ENCODE assay signal across 9 mouse cellular contexts in genomic region chr11:119928023-119928681, GRCm38 (mm10). TPM values are rescaled to one million over a fixed set of nuclear protein-coding genes. Genes with fewer than 3 reads are reported as not detected.
DNase-seq lines count a peak whose midpoint lies in the region; ATAC-seq and TF ChIP-seq lines count a peak whose summit lies in the region.
"Had no signal": no experiment of that assay in that cellular context is flagged by ENCODE, and none has a peak within 500 bp of the region (broad histone marks: within the 10 kb centered on the region; RNA-seq: fewer than 3 reads in every experiment).

No protein-coding gene starts in this region.

- no peak for DNase-seq in left cerebral cortex, adult 2 months (ENCODE audit: extremely low spot score in 1 of 2, low spot score in 2 of 2)
- no peak for DNase-seq in left cerebral cortex, adult 11 months (ENCODE audit: low spot score)
- DNase-seq in lung, postnatal 4 days, result peak; percentile 72 to 75
- DNase-seq in thymus, adult 18-20 months, result peak; percentile 76 to 83
- DNase-seq in embryo, embryonic 10 days (ENCODE audit: low spot score), result no peak
- DNase-seq in cerebellum, adult 18-20 months, result no peak

- intact Hi-C loops in left cerebral cortex, adult 2 months (cut with DNase I), result no loop called here

- no peaks in the 10 kb centered on the region for H3K9me3 ChIP-seq in intestine, embryonic 15.5 days
- H3K9me3 ChIP-seq: limb, embryonic 15.5 days had no signal

- no peak for TF ChIP-seq CTCF in left cerebral cortex, adult 2 months (IDR thresholded peaks at IDR 0.05)

- H3K27me3 ChIP-seq in intestine, embryonic 15.5 days (replicated peaks), result no peaks in the 10 kb centered on the region
- H3K27me3 ChIP-seq: limb, embryonic 15.5 days had no signal

- no peak; the same call in 1 of the 2 replicates for ATAC-seq in intestine, embryonic 15.5 days

- H3K4me1 ChIP-seq in brown adipose tissue, adult 24 weeks (ENCODE audit: control insufficient read depth, insufficient read depth, insufficient read length, low read length), result no peaks in the 10 kb centered on the region; the same call in 1 of the 2 replicates
- peaks cover 4% of the 10 kb centered on the region; the same call in 1 of the 2 replicates for H3K4me1 ChIP-seq in intestine, embryonic 15.5 days (replicated peaks)

- WGBS in intestine, embryonic 15.5 days, result 48% methylated on average over 16 of the region's 16 CpGs

- peak overlapping the region; percentile 35 for H3K4me3 ChIP-seq in left cerebral cortex, adult 2 months
- H3K4me3 ChIP-seq in brown adipose tissue, adult 24 weeks (ENCODE audit: insufficient read depth, low read depth, low read length), result peak overlapping the region; percentile 29
- H3K4me3 ChIP-seq in intestine, embryonic 15.5 days (replicated peaks), result peak overlapping the region; percentile 19
- H3K4me3 ChIP-seq: limb, embryonic 15.5 days had no signal

- 0 out of 2 replicates have a peak overlapping the region, but pooled peaks have one; percentile 1 for H3K27ac ChIP-seq in left cerebral cortex, adult 2 months
- peak overlapping the region; percentile 8; the same call in 1 of the 2 replicates for H3K27ac ChIP-seq in brown adipose tissue, adult 24 weeks (replicated peaks; ENCODE audit: low read depth, low read length)
- no peak overlapping the region for H3K27ac ChIP-seq in intestine, embryonic 15.5 days
- H3K27ac ChIP-seq: limb, embryonic 15.5 days had no signal

- peak overlapping the region; percentile 48 for H3K4me2 ChIP-seq in intestine, embryonic 15.5 days (replicated peaks)
- H3K4me2 ChIP-seq: limb, embryonic 15.5 days had no signal

- H3K9ac ChIP-seq in intestine, embryonic 15.5 days, result no peak overlapping the region; the same call in 1 of the 2 replicates
- H3K9ac ChIP-seq: limb, embryonic 15.5 days had no signal

- no peaks in the 10 kb centered on the region for H3K36me3 ChIP-seq in intestine, embryonic 15.5 days
- H3K36me3 ChIP-seq: limb, embryonic 15.5 days had no signal

RNA-seq across cellular contexts. Expression of gene Baiap2, which starts 14.4 kb away (rescaled TPM):
- 100 to 1,000 TPM; 249 to 287 TPM for total RNA-seq in left cerebral cortex, adult 2 months (2021)
- polyA plus RNA-seq in brown adipose tissue, adult 24 weeks (2012; ENCODE audit: insufficient read depth, insufficient read length, missing spikeins), result 2.7 and 5.5 TPM in 2 replicates
- polyA plus RNA-seq in intestine, embryonic 15.5 days (2015; fragmentation: Nextera tagmentation; extraction: Ambion mirVana), result 12.0 and 13.1 TPM in 2 replicates

RNA-seq across cellular contexts. Expression of gene Chmp6, which starts 14.9 kb away (rescaled TPM):
- 10 to 100 TPM; 37.2 to 43.6 TPM for total RNA-seq in left cerebral cortex, adult 2 months (2021)
- polyA plus RNA-seq in brown adipose tissue, adult 24 weeks (2012; ENCODE audit: insufficient read depth, insufficient read length, missing spikeins), result 18.2 and 22.0 TPM in 2 replicates
- polyA plus RNA-seq in intestine, embryonic 15.5 days (2015; fragmentation: Nextera tagmentation; extraction: Ambion mirVana), result 88.0 and 91.1 TPM in 2 replicates

Comparison
In these comparisons a context has a peak if more than half of its experiments do, and no peak if none do; other contexts are left out.
1. DNase-seq: peak in lung, postnatal 4 days (2 of 2) and thymus, adult 18-20 months (2 of 2); none in left cerebral cortex, adult 2 months (0 of 2), left cerebral cortex, adult 11 months (single experiment), embryo, embryonic 10 days (single experiment) and cerebellum, adult 18-20 months (0 of 2).
2. Peak in every context shown above with its lines, with median percentiles within 50 percentile points of each other: H3K4me3 ChIP-seq.